Mouse (Mus musculus): ENCODE data around the gene Nfkbia. TPM values are rescaled to one million over a fixed set of nuclear protein-coding genes. Genes with fewer than 3 reads are reported as not detected.

Gene Nfkbia
- 10 to 100 TPM; 90.6 to 94.6 TPM for total RNA-seq (2021)
- 197 and 256 TPM in 2 replicates for polyA plus RNA-seq (2012; rRNA removed)
- long read RNA-seq, transcript Nfkbia-201 (6 exons, 1,578 nt): major isoform, 85 of 94 reads
- long read RNA-seq, partial matches to known transcripts: 6 of 94 reads
- long read RNA-seq, other reads (novel, unspliced or antisense): 3 of 94 reads

DNA sequence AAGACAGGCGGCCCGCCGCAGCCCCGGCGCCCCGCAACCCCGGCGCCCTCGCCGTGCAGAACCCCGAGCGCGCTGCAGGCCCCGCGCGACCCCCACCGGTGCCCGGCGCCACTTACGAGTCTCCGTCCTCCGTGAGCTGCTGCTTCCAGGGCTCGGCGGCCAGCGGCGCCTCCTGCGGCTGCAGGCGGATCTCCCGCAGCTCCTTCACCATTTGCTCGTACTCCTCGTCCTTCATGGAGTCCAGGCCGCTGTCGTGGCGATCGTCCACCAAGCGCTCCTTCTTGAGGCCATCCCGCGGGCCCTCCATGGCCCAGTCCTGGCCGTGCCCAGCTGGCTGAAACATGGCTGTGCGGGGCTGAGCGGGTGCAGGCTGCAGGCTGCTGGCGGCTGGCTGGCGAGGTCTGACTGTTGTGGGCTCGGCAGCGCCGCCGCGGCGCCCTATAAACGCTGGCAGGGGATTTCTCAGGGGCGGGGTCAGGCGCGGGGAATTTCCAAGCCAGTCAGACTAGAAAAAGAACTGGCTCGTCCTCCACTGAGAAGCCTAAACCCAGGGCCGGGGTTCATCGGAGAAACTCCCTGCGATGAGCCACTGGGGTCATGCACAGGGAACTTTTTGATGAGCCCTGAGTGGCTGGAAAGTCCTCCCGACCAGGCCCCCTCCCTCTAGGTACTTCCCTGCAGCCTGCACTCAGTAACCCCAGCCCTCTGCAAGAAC, at the start of gene Nfkbia:
Gene Nfkbia (minus strand): TSS at position 464 of the 715 bp plus-strand sequence.
- peak; percentile 98 for DNase-seq

DNA sequence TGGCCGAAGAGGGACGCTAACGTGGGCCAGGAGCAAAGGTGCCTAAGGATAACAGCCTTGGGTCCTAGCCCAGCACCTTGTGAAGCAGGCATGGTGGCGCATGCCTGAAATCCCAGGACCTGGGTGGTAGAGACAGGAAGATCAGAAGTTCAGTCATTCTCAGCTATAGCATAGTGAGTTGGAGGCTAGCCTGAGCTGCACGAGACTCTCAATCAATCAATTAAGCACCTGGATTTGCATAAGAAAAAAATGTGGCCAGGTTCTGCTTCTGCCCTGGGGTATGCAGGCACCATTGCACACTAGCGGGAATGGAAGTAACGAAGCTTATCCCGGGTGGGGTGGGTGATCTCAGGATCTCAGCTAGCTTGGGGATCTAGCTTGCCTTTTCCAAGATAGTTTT, 46.7 kb upstream of the Nfkbia start:
- no peak for DNase-seq

DNA sequence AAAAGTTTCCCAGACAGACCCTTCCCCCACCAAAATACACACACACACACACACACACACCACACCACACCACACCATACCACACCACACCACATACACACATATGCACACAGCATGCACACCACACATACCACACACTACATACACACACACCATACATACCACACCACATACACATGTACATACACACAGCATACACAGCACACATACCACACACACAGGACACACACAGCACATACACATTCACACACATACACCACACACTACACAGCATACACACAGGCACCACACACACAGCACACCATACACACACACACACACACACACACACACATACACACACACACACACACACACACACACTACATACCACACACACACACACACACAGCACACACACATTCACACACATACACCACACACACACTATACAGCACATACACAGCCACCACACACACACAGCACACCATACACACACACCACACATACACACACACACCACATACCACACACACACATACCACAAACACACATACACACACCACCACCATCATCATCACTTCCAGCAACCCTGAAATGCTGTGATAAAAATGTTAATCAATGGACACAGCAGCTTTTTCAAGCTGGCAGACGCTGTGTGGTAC, 46.0 kb upstream of the Nfkbia start:
- no peak for DNase-seq

DNA sequence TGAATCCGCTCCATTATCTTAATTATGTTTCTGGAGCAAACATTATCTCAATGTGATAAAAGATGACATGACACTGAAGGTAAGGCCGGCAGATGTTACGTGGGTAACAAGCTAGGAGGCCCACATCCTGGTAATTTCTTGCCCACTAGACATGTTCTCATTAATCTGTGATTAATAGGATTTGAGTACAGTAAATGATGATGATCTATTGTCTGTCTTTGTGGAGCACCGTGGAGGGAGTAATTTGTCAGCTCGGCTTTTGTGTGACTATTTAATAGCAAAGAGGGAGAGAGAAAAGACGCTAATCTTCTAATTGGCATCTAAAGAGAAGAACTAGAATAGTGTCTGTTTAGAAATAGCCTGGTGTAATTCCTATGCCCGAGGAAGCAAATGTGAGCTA, 45.3 kb upstream of the Nfkbia start:
- DNase-seq: no peak

DNA sequence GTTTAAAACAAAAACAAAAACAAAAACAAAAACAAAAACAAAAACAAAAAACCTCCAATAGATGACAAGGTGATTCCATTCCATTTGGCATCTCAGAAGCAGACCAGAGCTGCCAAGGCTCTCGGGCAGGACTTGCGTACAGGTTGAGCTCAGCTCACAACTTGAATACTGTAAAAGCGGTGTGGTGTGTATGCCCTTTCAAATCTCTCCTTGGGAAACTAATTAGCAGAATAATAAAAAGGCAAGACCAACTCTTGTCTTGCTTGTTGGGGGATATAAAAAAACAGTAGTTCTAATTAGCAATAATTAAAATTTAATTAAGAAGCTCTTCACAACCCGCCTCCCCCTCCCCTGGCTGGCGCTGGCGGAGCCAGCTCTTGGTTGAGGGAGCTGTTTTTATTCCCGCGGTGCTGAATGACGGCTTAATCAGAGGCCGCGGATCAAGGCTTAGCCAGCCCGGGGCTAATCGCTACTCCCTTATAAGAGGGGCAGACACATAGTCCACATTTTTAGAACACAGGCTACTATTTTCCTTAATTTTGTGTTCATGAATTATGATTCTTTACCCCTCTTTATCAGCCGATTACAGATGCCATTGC, 44.2 kb upstream of the Nfkbia start:
- peak; percentile 10 for DNase-seq

DNA sequence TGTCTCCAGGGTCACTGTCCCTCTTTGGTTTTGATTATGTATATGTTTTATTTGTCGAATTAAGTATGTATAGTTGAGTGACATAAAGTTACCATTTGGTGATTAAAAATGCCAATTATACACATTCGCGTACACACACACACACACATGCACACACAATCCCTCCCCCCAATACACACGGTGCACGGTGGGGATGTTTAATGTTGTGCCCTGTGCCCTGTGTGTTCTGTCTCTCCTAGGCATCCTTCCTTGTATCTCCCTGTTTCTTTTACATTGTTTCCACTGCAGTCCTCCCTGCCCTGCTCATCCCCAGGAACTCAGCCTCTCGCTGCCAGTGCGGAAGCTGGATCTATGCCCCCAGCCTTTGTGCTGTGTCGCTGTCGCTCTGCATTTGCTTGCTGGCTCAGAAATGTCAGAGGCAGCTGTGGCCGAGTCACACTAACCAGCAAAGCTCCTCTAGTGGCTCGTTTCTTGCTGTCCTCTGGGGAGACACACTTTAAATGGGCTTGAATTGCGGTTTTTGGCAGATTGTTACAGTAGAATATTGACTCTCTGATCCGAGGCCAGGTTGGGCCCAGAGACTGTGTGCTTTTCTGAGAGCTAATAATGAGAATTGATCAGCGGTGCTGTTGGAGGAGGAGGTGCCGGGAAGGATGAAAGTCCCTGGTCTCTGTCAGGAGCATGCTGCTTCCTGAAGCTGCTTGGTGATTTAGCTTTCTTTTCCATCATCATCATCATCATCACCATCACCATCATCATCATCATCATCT, 34.7 kb upstream of the Nfkbia start:
- DNase-seq: no peak

DNA sequence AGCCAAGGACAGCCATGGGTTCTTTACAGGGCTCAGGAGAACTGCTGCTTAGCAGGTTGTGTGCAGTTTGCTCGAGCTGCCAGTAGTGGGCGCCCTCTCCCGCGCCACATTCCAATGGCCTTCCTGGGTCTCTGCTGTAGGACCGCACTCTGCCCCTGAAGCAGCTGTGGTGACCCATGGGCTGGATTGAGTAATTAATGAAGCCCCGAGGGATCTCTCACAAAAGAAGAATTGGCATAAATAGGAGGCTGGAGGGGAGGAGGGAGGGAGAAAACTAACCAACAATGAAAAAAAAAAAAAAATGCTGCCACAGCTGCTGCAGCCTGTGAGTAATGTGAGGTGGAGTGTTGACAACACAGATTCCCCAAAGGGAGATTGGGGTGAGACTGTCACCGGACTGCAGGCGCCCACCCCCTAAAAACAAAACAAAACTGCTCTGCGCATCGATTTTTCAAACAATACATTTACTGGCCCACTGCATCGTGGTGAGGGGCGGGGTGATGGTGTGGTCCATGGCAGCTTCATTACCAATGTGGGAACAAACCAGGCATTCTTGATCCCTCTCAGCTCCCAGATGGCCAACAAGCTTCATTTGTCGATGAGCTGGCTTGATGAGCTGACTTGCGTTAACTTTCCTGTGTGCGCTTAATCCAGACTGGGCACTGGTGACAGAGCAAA, 25.8 kb upstream of the Nfkbia start:
- peak; percentile 40 for DNase-seq

DNA sequence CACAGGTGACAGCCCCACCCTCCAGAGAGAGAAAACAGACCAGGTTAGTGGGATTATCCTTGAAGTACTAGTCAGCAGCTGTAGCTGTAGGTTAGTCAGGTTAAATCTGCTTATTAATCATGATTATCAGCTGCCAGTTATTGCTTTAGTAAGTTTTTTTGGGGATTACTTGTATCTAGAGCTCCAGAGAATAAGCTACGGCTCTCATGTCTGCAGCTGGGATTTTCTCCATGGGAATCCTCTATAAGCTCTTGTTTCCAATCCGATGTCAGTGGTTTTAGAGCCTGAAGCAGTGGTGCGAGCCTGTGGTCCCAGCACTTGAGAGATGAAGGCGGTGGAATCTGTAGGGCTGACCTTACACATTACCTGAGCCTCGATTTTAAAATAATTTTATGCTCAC, 16.4 kb upstream of the Nfkbia start:
- DNase-seq: no peak

DNA sequence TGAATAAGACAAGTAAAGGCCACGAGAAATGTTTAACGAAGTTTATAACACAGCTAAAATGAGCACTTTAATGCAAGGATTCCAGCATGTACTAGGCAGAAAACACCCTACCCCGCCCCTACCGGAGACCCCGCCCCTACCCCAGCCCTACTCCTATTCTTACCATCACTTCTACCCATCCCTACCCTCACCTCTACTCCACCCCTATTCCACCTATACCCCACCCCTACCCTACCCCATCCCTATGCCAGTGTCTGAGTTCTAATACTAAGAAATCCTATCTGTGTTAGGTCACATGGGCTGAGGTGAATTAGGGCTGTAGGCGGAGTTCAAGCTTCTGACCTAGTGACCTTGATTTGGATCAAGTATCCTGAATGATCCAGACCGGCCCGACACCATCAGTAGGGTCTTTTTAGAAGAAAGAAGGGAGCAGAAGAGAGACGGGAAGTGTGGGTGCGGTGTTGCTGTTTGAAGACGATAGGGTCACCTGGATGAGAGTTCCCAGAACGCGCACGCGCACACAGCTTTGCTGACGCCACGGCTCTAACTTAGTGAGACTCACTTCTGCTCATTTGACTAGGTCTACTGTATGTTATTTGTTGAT, 15.0 kb upstream of the Nfkbia start:
- no peak for DNase-seq

DNA sequence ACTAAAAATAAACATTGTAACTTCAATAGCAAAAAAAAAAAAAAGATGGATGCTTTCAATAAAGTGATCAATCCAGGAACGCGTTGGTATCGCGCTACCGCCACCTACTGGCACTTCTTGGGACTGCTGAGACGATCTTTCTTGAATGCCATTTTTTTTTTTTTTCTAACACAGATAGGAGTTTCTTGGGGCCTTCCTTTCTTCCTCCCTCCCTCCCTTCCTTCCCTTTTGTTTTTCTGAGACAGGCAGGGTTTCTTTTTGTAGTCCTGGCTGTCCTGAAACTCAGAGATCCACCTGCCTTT, 13.5 kb upstream of the Nfkbia start:
- no peak for DNase-seq

DNA sequence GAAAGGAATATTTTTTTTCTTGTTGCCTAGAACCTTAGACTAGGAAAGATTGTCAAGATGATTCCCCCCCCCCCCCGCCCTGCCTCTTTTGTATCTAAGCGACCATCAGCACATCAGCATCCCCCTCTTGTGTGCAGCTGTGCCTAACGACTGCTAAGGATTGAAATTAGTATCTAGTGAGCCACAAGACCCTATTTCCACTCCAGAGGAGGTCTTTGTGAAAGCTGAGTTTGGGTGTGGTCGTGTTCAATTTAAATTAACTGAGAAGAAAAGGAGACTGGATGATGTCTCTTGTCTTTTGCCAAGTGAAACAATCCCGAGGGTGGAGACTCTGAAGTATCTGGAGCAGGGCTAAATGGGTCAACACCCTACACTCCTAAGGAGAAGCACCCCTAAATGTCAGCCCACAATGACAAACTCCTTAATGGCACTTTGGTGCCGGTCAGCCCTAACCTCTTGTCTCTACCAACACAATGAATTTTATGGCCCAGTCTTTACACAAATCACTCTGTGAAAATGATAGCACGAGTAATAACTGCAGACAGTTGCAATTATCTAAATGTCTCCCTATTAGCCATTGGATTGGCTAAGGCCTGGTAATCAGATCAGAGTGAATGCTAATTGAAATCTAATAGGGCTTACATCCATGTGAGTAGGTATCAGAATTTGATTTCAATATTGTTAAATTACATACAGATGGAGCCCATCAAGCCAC, 13.0 kb upstream of the Nfkbia start:
- no peak for DNase-seq

DNA sequence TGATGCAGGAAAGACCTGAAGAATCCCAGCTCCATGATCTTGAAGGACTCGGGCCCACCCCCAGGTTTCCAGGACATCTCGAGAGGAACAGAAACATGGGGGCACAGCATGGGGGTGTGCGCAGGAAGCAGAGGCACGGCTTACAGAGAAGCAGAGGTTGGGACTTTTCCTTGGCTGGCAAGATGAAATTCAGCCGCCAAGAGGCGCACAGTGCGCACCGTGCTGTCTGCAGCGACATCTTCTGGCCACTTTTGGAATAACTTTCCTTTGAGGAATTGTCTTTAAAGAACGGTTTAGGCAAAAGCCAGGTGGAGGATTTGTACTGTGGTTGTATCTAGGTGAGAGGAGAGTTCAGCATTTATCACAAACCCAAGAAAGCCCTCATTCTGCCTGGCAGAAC, 6.6 kb upstream of the Nfkbia start:
- DNase-seq: peak; percentile 75

DNA sequence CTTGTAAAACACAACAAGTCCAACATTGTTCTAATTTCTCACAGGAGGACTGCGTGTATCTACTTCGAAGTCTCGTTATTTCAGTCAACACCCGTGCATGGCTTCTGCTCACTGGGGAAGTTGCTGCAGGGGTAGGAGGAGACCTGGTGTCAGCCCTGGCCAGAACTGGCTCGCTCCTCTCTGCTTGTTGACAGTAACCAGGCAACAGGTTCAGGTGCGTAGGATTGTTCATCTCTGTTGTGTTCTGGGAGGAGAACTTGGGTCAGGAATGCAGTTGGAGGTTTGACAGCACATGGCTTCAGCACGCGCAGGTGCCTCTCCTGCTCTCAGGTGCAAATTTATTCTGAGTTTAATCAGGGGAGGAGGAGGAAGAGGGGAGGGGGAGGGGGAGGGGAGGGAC, 5.3 kb upstream of the Nfkbia start:
- DNase-seq: no peak

DNA sequence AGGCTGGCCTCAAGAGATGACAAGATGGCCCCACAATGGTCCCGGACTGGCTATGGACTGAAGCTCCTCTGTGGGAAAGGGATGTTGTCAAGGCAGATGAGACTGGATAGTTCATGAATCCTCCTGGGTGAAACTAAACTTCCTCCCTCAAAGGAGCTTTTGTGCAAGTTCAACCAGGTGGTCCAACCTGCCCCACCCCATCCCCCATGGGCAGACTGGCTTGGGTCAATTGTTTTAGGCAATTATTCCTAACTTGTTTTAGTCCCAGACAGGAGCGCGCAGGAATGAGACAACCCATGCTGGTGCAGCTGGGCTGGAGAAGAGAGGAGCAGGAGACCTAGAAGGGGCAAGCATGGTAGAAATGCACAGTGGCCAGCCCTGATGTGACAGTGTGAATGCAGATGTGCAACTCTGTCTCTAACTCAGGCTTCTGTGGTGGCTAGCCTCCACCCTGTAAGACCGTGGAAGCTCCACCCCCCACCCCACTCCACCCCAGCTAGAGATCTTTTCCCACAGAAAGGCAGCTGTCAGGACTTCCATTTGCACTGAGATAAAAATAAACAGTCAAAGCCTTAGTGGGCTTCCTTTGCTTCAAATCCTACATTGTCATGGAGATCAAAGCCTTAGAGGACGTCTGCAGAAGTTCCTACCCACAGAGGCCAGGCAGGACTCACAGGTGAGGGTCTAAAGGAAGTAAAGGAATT, 3.6 kb upstream of the Nfkbia start:
- DNase-seq: no peak

DNA sequence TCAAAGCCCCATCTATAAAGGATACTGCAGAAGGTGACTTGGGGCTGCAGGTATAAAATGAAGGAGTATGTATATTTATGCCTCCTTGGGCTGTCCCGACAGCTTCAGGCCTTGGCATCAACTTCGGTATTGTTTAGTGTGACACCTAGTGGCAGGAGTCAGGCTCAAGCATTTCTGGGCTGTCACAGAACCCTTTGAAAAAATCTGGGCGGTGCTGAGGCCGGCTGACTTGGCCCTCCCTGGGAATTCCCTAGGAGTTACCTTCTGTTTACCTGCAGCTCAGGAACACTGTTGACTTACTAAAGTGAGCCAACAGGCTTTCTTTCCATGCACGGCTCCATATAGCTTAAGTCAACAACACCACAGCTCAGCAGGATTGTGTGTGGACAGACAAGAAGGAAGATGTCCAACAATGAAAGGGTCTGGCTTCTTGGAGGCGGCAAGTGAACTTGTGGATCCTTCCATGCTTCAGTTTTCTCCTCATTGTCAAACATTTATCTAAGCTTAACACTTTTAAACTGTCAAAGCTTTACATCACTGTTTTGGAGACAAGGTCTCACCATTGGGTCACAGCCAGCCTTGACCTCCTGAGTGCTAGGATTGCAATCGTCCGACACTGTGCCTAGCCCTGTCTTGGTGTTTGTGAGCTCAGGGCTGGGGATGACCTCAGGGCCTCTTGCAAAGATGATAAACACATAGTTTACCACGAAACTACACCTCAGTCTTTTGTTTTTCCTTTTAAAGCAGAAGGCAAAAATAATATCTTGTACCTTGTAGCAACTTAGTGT, 2.9 kb upstream of the Nfkbia start:
- peak; percentile 78 for DNase-seq

DNA sequence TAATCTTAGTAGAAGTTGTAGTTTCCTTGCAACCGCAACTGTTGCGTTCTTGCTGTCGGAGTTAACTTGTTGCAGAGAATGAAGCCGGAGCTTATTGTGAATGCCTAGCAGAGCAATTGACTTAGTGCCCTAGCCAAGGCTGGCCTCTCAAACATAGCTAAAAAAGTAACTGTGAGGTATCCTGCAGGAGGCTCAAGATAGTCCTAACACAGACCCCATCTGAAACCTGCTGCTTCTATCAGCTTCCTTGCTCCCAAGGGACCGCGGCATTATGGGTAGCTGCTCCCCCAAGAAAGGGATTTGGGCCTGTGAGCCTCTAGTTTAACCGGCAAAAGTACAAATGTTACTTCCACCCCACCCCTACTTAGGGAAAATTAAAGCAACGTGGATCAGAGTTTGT, 934 bp upstream of the Nfkbia start:
- DNase-seq: no peak

DNA sequence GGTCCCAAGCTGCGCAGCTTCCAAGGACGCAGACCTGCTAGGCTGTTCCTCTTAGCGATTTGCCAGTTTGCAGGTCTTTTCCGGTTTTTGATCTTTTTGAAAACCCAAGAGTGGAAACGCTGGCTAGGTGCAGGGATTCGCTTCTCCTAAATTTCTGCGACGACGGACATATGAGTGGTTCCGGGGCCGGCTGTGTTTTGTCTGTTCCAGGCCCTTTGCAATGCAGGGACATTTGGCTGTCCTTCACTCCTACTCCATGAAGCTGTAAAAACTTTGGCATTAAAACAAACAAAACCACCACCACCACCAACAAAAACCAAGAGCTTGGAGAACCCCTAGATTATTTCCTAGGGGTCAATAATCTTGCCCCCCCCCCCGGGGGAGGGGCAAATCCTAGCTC, 494 bp upstream of the Nfkbia start:
- DNase-seq: no peak

DNA sequence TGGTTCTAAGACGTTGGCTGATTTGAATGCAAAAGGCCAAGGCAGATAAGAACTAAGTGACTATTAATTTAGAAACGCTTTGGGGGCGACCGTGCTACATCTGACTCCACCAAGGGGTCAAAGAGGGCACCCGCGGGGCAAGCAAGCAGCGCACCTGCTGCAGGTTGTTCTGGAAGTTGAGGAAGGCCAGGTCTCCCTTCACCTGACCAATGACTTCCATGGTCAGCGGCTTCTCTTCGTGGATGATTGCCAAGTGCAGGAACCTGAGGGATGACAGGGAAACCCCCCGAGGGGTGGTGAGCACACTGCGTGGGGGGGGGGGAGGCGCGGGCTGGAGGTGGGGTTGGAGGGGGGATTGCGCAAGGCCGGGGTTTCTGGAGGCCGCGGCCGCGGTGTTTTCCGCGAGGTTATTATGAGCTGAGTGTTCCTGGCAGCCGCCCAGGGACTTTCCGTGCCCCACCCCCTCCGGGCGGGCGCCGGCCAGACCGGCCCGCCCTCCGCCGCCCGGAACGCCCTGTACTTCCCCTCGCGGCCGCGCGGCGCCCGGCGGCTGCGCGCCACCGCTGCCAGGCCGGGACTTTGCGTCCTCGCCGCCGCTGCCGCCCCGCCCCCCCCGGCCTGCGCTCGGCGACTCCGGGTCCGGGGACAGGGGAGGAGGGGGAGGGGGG, 797 bp downstream of the Nfkbia start:
- peak; percentile 99 for DNase-seq

Data from adrenal gland, adult 2 months (tissue).